Mouse (Mus musculus): Measurements from ENCODE around the gene Cdc42ep4.

The Cdc42ep4 gene

DNA sequence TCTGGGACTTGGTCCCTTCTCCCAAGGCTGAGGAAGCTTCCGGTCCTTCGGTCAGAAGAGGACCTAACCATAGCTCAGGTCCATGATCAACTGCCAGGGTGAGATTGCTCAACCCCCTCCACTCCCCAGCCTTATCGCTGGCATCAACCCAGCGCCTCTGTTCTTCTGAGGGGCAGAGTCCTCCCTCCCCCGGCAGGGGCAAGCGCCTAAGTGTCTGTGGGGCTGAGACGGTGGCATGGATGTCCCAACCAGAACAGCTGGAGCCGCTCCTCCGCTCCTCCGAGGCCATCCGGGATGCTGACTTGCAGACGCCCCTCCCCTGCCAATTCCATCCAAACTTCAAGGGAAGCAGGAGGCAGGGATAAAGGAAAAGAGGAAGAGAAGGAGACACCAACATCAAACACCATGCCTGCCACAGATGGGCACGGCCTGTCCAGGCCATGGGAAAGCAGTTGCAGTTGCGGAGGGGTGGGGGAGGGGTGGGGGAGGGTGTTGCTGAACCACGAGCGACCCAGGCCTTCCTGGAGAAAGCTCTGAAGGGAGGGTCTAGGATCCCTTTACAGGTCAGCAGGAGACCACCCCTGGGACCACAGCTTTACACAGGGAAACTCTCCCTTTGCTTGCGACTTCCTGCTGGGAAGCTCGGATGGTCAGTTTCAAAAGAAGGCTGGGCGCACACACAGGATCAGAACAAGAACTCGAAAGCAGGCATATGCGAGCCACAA, 2.7 kb downstream of the Cdc42ep4 start:
- DNase-seq = no peak

DNA sequence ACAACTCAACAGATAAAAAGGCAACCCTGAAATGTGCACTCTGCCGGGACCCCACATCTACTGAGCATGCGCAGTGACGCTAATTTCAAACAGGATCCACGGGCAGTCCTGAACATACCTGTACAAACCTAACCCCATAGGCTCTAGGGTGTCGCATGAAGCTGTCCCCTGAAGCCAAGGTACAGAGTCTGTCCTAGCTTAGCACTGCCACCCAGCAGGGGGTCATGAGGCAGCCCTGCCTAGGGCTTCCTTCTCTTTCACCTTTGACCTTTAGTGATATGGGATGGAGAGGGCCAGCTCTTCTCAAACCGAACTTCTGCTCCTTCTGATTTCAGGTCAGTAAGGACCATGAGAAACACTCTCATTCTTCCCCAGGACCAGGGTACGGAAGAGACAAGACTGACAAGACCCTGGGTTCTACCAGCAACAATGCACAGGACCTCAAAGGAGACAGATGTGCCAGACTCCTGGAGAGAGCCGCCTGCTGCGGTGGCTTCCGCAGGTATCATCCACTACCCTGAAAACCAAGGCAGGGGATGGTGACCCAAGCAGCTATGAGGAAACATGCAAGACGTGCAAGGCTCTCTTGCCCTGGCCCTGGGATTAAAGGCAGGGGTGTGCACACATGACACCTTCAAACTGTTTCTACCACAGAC, 3.8 kb downstream of the Cdc42ep4 start:
- DNase-seq = no peak

DNA sequence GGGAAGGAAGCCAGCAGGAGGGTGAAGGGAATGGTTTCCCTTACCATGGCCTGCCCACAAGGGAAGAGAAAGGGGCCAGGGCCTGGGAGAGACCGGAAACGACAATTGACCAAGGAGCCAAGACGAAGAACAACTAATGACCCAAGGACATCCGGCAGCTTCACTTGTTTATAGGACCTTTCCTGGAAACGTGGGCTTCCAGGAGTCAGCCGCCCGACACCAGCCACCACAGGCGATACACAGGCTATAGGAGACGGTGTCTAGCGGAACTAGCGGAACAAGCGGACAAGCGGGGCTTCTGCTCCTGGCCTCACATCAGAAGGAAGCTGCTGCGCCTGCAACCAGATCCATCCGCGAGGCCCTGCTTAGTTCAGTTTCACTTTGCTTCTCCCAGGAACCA, 4.6 kb downstream of the Cdc42ep4 start:
- no peak for DNase-seq

DNA sequence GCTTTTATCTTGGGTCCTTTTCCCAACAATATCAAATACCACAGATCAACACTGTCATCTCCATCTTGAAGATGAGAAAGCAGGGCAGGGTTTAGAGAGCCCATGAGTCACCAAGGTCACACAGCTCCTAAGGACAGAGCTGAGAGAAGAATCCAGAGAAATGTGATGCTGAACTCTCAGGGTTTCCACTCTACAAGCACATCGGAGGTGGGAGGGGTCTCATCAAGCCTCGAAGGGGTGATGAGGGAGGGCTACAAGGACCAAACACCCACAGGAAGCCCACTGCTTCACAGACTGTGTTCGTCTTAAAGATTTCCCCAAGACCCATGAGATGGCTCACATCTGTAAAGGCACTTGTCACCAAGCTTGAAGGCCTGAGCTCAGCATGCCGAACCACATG, 5.7 kb downstream of the Cdc42ep4 start:
- no peak for DNase-seq

DNA sequence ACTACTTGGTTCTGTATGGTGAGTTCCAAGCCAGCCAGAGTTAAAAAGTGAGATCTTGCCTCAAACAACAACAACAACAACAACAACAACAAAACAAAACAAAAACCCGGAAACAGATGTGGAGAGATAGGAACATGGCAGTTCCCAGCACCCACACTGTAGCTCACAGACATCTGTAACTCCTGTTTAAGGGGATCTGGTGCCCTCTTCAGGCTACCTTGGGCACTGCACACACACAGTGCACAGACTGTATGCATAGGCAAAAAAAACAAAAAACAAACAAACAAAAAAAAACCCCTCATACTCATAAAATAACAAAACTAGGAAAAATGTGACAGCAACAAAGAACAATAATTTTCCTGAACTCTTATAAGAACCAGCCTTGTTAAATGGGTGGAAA, 8.7 kb downstream of the Cdc42ep4 start:
- no peak for DNase-seq

DNA sequence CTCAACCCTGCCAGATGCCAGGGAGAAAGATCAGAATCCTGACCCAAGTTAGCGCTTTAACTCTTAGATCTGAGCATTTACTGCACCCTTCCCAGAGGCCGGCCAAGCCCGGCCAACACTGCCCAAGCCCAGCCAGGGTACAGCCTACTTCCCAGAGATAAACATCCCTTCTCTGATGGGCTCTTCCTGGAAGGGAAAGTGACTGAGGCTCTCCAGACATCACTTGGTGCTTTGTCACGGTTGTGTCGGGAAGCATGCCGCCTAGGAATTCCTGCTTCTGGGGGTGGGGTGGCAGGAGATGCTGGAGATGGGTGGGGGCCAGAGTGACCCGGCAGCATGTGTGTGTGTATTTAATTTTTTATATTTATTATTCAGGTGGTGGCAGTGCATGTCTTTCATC, 11.6 kb downstream of the Cdc42ep4 start:
- no peak for DNase-seq

DNA sequence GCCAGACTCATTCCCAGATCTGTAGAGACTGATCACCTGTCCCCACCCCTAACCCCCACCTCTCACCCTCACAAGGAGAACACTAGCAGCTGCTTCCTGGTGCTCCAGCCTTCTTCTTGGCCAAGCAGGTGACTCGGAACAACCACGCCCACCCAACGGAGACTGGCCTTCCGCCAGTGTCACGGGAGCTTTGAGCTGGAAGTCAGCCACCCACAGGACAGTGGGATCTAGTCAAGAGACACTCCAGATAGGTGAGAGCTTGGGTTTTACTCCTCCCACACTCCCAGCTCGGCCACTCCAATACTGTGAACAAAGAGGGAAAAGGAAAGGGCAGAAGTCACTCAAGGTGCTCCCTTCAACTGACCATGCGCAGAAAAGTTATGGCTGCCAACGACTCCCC, 12.5 kb downstream of the Cdc42ep4 start:
- no peak for DNase-seq

DNA sequence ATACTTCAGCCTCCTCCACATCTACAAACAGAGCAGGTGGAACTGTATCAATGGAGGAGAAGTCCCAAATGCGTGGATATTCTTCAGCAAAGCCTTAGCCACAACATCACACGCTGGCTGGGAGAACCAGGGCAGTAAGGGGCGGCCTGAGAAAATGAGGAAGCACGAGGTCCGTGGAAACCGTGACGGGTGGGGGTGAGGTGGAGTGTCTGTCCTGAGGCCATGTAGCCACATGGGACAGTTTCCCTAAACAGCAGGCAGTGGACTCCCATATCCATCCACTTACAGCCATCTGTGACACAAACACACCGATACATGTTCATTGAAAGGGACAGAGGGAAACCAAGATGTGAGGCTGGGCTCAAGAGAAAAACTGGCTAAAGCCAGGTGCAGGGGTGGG, 13.8 kb downstream of the Cdc42ep4 start:
- DNase-seq = no peak

DNA sequence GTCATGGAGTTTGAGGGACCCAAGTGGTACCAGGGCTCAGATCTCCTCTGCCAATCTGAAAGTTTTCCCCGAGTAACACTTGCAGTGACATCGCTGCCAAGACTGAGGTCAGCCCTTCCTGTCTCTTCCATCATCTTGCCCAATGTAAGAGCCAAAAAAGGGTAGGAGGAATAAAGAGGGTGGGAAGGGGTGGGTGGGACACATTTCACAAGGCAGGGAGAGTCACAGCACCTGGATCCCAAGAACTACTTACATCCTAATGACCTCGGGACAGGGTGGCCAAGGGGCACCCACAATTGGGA, 14.2 kb downstream of the Cdc42ep4 start:
- no peak for DNase-seq

DNA sequence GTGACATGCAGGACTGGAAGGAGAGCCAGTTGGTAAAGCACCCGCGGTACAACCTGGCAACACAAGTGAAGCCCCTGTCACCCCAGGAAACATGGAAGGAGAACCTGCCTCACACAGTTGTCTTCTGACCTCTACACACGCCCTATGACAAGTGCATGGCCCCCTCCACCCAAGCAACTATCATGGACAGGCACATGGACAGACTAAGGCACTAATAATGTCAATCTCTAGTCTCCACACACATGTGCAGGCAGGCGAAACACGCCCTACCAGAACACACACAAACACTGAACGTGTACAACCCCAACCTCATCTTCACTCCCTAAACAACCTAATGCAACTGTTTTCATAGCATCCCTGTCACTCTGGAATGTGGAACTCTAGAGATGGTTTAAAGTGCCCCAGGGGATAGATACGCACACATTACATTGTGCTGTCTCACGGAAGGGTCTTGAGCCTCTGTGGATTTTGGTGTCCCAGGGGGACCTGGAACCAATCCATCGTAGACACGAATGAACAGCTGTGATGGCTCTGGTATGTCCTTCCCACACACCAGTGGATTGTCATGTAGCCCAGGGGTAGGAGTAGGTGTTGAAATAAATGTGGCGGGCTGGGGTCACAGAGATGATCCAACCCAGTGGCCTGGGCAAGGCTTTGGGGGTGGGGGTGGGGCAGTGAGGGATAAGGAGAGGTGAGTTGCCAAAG, 14.7 kb downstream of the Cdc42ep4 start:
- DNase-seq = no peak

DNA sequence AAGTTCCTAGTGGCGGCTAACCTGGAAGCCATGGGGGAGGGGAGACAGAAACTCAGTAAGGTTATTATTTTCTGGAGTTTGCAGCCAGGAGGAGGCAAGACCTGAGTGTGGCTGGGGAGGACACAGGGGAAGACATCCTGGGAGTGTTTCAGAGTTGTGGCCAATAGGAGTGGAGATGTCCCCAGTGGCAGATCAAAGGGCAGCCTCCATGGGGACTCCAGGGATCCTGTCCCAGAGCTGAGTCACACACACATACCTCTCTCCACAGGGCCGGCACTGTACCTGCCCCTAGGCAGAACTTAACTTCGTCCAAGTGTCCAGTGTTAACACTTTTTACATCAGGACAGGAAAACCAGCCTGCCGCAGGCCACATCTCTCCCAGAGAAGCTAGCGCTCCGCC, 16.5 kb downstream of the Cdc42ep4 start:
- no peak for DNase-seq

DNA sequence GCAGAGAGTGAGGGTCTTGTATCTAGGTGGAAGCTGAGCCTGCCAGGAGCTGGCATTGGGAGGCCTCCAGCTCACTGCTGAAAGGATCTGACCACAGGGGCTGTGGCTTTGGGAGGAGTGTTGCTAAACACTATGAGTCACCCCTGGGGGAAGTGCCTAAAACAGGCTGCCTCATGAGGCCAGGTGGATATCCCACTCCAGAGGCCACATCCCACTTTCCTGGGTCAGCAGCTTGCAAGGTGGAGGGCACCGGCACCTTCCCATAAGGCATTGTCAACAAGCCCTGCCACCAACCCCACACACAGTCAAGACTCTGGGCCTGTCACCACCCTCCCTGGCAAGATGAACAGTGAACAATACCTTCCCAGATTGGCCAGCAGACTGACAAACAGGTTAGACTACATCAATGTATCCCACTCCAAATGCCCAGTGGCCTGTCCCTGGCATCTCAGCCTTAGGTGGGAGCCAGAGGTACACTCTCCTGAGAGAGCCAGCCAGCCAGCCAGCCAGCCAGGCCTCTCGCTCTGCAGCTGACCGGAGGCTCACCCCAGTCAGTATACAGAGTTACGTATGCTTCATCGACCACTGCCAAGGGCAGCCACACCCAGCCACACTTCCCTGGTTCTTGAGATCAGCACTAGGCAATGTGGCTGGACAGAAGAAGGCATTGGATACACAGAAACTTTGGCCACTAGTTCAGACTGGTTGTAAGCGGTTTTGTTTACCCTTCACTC, 17.9 kb downstream of the Cdc42ep4 start:
- no peak for DNase-seq

DNA sequence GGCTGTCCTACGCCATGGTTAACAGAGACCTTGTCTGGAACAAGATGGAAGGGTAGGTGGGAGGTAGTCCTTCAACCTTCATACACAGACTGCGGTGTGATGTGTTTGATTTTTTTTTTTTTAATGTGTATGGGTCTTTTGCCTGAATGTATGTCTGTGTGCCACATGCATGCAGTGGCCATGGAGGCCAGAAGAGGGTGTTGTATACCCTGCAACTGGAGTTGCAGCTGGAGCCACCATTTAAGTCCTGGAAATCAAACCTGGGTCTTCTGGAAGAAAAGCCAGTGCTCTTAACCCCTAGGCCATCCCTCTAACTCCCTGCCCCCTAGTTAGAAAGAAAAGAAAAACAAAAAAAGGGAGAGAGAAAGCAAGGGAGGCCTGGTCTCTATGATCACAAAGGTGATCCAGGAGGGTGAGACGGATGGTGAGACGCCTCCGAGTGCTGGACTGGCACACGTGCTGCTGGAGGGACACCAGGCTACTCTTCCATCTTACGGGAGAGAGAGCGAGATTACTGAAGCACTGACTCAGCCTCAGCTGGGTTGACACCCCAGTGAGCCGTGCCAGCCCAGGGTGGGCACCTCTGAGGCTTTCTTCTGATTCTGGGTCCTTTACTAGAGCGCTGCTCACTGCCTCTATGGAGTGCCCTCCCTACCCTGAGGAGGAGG, 19.6 kb downstream of the Cdc42ep4 start:
- no peak for DNase-seq

DNA sequence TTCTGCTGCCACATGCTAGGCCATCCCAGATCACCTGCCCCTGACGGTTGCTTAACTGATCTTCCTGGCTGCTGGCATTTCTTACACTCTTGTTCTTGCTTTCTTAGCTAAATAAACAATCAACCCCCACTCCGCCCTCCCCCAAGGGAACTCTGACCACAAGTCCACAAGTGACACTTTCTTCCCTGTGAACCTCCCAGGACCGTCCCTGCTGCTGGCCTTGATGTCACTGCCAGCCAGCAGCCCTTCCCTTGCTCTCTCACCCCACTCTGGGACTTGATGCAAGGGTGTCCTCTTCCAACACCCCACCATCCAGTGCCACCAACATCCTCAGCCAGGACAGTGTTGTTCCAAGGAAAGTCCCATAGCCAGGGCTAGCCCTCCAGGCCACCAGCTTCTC, 20.8 kb downstream of the Cdc42ep4 start:
- no peak for DNase-seq

DNA sequence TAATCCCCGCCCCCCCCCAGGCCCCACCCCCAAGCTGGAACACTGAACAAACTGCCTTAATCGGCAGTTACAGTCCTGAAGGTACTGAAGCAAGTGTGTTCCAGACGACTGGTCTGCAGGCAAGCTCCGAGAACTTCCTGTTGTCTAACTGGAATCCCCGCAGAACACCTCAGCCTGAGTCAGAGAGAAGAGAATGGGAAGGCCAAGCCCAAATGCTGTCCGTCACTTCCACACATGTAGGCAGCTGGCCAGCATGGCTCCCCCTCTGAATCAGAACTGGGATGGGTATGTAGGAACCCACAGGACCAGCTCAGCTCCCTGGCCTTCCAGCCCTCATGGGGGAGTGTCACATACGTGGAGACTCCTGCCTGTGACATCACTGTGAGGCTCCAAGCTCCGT, 21.8 kb downstream of the Cdc42ep4 start:
- no peak for DNase-seq

DNA sequence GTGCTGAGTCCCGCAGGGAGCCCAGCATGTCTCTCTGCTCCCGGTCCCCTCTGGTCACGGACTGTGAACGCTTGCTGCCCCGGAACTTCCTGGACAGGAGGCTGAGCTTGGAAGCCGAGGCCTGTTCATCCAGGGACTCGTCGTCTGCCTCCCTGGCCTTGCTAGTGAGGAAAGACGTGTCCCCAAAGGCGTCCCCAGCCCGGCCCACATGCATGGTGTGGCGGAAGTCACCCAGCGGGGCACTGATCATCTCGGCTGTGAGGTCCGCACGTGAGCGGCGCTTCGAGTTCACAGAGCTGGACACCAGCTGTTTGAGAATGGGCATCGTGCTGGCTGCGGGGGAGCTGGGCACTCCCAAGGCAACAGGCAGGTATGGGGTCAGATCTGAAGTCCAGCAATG, 22.4 kb downstream of the Cdc42ep4 start:
- no peak for DNase-seq

DNA sequence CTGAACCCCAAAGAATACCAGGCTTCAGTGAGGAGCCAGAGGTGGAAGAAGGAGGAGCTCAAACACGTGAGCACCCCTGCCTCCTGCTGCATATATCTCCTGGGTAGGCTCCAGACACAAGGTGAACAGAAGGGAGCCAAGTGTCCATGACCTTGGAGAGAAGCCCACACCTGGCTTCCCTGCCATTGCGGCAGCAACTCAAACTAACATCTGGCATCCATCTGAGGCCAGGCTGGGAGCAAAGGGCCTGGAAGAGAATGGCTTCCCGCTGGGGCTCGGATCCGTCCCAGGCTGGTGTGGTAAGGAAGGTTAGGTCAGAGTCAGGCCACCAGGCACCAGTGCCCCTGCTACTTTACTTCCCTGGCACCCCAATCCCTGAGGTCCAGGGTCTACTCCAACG, 23.7 kb downstream of the Cdc42ep4 start:
- DNase-seq = no peak

DNA sequence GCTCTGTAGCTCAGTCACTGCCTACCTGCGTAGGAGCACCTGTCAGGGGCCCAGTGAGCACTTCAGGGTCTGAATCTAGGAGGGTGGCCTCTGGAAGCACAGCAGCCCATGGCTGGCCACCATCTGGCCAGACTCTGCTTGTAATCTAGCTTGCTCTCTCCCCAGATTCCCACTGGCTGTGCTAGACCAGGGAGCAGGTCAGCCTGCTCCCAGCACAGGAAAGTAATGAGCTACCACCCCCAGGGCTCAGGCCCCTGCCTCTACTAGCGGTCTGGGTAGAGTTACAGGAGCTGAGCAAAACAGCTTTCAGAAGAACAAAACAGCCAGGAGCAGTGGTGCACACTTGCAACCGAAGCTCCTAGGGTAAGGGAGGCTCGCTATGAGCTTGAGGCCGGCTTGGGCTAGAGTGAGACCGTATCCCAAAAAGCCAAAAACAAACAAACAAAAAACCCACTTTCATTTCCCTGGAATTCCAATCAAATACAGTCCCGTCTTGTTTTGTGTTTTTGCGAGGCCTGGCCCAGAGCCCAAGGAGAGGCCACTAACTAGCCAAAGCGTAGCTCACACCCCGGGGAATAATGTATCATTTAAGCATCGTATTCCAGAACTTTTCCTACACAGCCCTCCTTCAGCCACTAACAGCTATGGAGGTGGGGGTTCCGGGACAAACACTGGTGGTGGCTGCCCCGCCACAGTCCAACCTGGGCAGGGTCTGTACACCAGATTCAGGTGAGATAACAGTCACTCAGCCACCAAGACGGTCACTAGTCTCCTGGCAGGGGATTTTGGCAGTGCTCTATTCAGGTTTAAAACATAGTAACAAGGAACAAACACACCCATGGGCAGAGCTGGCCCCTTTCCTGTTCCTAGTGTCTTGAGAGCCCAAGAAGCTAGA, 24.4 kb downstream of the Cdc42ep4 start:
- no peak for DNase-seq

DNA sequence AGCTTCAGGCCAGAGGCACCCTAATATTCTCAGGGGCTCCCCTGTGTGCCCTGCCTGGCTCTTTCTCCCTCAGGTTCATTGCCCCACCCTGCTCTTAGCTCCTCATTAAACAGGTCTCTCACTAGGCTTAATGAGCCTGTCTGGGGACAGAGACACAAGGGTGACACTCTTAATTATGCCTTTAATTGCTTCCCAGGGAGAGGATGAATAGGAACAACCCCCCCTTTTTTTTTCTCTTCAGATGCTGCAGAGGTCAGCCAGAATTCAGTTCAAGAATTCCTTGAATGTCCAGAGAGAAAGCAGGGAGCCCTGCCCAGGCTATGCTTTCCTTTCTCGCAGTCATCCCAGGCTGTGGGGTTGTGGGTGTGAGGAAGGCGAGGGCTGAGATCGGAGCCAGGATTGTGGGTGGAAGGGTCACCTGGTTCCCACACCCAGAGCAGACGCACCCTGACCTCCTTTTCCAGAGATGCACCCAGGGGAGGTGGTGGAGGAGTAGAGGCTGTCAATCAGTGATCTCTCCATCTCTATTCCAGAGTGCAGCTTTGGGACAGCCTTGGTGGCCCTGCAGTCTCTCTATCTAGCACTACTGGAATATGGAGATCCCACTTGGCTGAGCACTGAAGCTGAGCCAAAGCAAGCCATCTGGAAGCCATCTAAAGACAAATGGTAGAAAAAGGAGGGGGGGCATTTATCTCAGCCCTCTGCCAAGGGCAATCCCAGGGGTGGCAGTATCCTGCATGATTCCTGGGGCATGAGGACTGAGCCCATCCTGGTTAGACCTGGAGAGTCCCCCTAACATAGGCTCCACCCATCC, 26.2 kb downstream of the Cdc42ep4 start:
- DNase-seq = no peak

DNA sequence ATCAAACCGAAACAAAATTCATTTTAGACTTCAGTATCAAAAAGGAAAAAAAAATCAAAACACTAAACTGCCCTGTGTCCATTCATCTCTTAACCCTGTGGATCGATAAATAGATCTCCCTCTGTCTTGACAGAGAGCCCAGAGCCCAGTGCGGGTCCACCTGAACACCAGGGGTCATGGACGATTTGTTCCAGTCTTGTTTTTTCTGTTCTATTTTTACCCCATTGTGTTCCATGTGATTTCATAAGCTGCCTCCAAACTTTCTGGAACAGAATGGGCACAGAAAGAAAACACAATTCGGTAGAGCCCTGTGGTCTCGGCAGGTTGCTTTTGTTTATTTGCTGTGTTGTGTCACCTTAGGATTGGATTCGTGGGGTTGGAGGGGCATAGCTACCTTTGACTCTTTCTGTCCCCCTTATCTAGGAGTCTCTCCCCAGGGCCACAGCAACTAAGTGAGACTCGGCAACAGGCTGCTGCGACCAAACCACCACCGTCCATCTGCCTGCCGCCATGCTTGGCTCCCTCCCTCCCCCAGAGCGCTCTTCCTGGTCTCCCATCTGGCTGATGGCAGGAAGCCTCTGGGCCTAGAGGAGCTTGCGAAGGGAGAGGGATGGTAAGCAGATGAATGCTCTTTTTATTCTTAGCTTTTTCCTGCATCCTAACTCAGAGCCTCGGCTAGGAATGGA, 29.1 kb downstream of the Cdc42ep4 start:
- DNase-seq = no peak

Data from right cerebral cortex, postnatal 14 days (tissue).